Mouse (Mus musculus): ENCODE results near the gene Cpne4. TPM values are rescaled to one million over a fixed set of nuclear protein-coding genes. Genes with fewer than 3 reads are reported as not detected.

The Cpne4 gene
- total and polyA plus RNA-seq, 3 experiments, result not detected

- TF ChIP-seq ETS1 (IDR thresholded peaks at IDR 0.05; ENCODE audit: low read depth, low read length), result no peak
Measured at GRCm38 (mm10) chr9:104981934-104982548, 435.0 kb downstream of the Cpne4 start (continued).

GRCm38 (mm10) chr9:104998225-104998624 lies 451.1 kb downstream of the Cpne4 start:
- H3K27ac ChIP-seq (ENCODE audit: control insufficient read depth, low read depth, low read length), result no peak overlapping the region
- no peaks in the 10 kb centered on the region for H3K4me1 ChIP-seq (ENCODE audit: control insufficient read depth in 1 of 2, insufficient read depth in 2 of 2, low read length in 2 of 2)
- no peak overlapping the region for H3K9ac ChIP-seq (ENCODE audit: control insufficient read depth, low read depth, low read length, poor library complexity, severe bottlenecking)
- H3K27me3 ChIP-seq (ENCODE audit: control insufficient read depth in 1 of 2, insufficient read depth in 2 of 2, low read length in 2 of 2), result no peaks in the 10 kb centered on the region
- DNase-seq (ENCODE audit: low read depth, low spot score), result no peak
- no peak overlapping the region for H3K4me3 ChIP-seq (ENCODE audit: control insufficient read depth in 1 of 2, insufficient read depth in 1 of 2, low read depth in 2 of 2, low read length in 2 of 2)
- H3K9me3 ChIP-seq (replicated peaks; ENCODE audit: insufficient read depth, low read length), result no peaks in the 10 kb centered on the region
- no peaks in the 10 kb centered on the region for H3K36me3 ChIP-seq (ENCODE audit: control insufficient read depth in 1 of 2, insufficient read depth in 2 of 2, low read length in 2 of 2)
- H3K79me2 ChIP-seq (ENCODE audit: control insufficient read depth, insufficient read depth, low read length, poor library complexity), result no peaks in the 10 kb centered on the region
- TF ChIP-seq POLR2AphosphoS2 (IDR thresholded peaks at IDR 0.05; ENCODE audit: low read length), result no peak
- no peak for TF ChIP-seq POLR2A (IDR thresholded peaks at IDR 0.05; ENCODE audit: control insufficient read depth in 1 of 2, insufficient read depth in 1 of 2, low read depth in 1 of 2, low read length in 2 of 2, poor library complexity in 1 of 2)
- TF ChIP-seq ZC3H11A (IDR thresholded peaks at IDR 0.05; ENCODE audit: low read depth, low read length), result no peak
- TF ChIP-seq MEF2A (IDR thresholded peaks at IDR 0.05; ENCODE audit: extremely low read depth, insufficient replicate concordance, low read depth, low read length, poor library complexity, severe bottlenecking), result no peak
- TF ChIP-seq RAD21 (IDR thresholded peaks at IDR 0.05; ENCODE audit: low read depth, low read length), result no peak
- no peak for TF ChIP-seq MAFK (IDR thresholded peaks at IDR 0.05; ENCODE audit: borderline replicate concordance, low read depth, low read length)
- no peak for TF ChIP-seq MYC (IDR thresholded peaks at IDR 0.05; ENCODE audit: low read depth, low read length)
- no peak for TF ChIP-seq ZNF384 (IDR thresholded peaks at IDR 0.05; ENCODE audit: low read depth, low read length)
- no peak for TF ChIP-seq NRF1 (IDR thresholded peaks at IDR 0.05; ENCODE audit: insufficient read depth, low read depth, low read length, poor library complexity, severe bottlenecking)
- TF ChIP-seq EP300 (IDR thresholded peaks at IDR 0.05; ENCODE audit: low read depth in 1 of 2, low read length in 2 of 2), result no peak
- no peak for TF ChIP-seq POLR2AphosphoS5 (IDR thresholded peaks at IDR 0.05; ENCODE audit: borderline replicate concordance, low read depth, low read length)
- no peak for TF ChIP-seq ELF1 (IDR thresholded peaks at IDR 0.05; ENCODE audit: low read depth, low read length)
- TF ChIP-seq MAZ (IDR thresholded peaks at IDR 0.05; ENCODE audit: low read depth, low read length), result no peak
- TF ChIP-seq UBTF (IDR thresholded peaks at IDR 0.05; ENCODE audit: borderline replicate concordance, insufficient read depth, low read depth, low read length), result no peak
- TF ChIP-seq E2F4 (IDR thresholded peaks at IDR 0.05; ENCODE audit: borderline replicate concordance, low read depth, low read length), result no peak

- H3K27ac ChIP-seq (ENCODE audit: control insufficient read depth, low read depth, low read length), result no peak overlapping the region
- no peaks in the 10 kb centered on the region for H3K36me3 ChIP-seq (ENCODE audit: control insufficient read depth in 1 of 2, insufficient read depth in 2 of 2, low read length in 2 of 2)
- H3K9ac ChIP-seq (ENCODE audit: control insufficient read depth, low read depth, low read length, poor library complexity, severe bottlenecking), result no peak overlapping the region
- TF ChIP-seq TBP (IDR thresholded peaks at IDR 0.05; ENCODE audit: low read depth, low read length), result no peak
- no peak for TF ChIP-seq SIN3A (IDR thresholded peaks at IDR 0.05; ENCODE audit: low read length)
- no peak for TF ChIP-seq ELF1 (IDR thresholded peaks at IDR 0.05; ENCODE audit: low read depth, low read length)
- TF ChIP-seq UBTF (IDR thresholded peaks at IDR 0.05; ENCODE audit: borderline replicate concordance, insufficient read depth, low read depth, low read length), result no peak
- TF ChIP-seq MYB (IDR thresholded peaks at IDR 0.05; ENCODE audit: low read depth, low read length), result no peak
- no peak for TF ChIP-seq ZMIZ1 (IDR thresholded peaks at IDR 0.05; ENCODE audit: low read depth, low read length)
- no peak for TF ChIP-seq POLR2AphosphoS5 (IDR thresholded peaks at IDR 0.05; ENCODE audit: borderline replicate concordance, low read depth, low read length)
- TF ChIP-seq CHD2 (IDR thresholded peaks at IDR 0.05; ENCODE audit: low read length), result no peak
- TF ChIP-seq TCF12 (IDR thresholded peaks at IDR 0.05; ENCODE audit: low read depth, low read length), result no peak
- TF ChIP-seq E2F4 (IDR thresholded peaks at IDR 0.05; ENCODE audit: borderline replicate concordance, low read depth, low read length), result no peak
- TF ChIP-seq ZC3H11A (IDR thresholded peaks at IDR 0.05; ENCODE audit: low read depth, low read length), result no peak
- no peak for TF ChIP-seq BHLHE40 (IDR thresholded peaks at IDR 0.05; ENCODE audit: borderline replicate concordance, low read depth, low read length)
- TF ChIP-seq EP300 (IDR thresholded peaks at IDR 0.05; ENCODE audit: low read depth in 1 of 2, low read length in 2 of 2), result no peak
- no peak for TF ChIP-seq CTCF (IDR thresholded peaks at IDR 0.05 in 2 of 3, conservative IDR thresholded peaks at IDR 0.05 in 1 of 3; ENCODE audit: control insufficient read depth in 1 of 3, insufficient read depth in 1 of 3, low read depth in 2 of 3, low read length in 3 of 3, poor library complexity in 1 of 3, severe bottlenecking in 1 of 3)
- TF ChIP-seq KAT2A (conservative IDR thresholded peaks at IDR 0.05; ENCODE audit: low read depth, low read length), result no peak
- no peak for TF ChIP-seq MAZ (IDR thresholded peaks at IDR 0.05; ENCODE audit: low read depth, low read length)
- no peak for TF ChIP-seq POLR2AphosphoS2 (IDR thresholded peaks at IDR 0.05; ENCODE audit: low read length)
- no peak for DNase-seq (ENCODE audit: low read depth, low spot score)
- H3K27me3 ChIP-seq (ENCODE audit: control insufficient read depth in 1 of 2, insufficient read depth in 2 of 2, low read length in 2 of 2), result no peaks in the 10 kb centered on the region
- no peaks in the 10 kb centered on the region for H3K4me1 ChIP-seq (ENCODE audit: control insufficient read depth in 1 of 2, insufficient read depth in 2 of 2, low read length in 2 of 2)
- no peaks in the 10 kb centered on the region for H3K9me3 ChIP-seq (replicated peaks; ENCODE audit: insufficient read depth, low read length)
- H3K4me3 ChIP-seq (ENCODE audit: control insufficient read depth in 1 of 2, insufficient read depth in 1 of 2, low read depth in 2 of 2, low read length in 2 of 2), result no peak overlapping the region
- no peaks in the 10 kb centered on the region for H3K79me2 ChIP-seq (ENCODE audit: control insufficient read depth, insufficient read depth, low read length, poor library complexity)
Measured at GRCm38 (mm10) chr9:105010721-105011120, 463.6 kb downstream of the Cpne4 start.

Measured in MEL (cell line).